Mouse (Mus musculus) hindbrain, embryonic 16.5 days (tissue): ENCODE data around the gene Gm42674. TPM values are rescaled to one million over a fixed set of nuclear protein-coding genes. Genes with fewer than 3 reads are reported as not detected.

Experiments
- ATAC-seq: fragments of 200-750 bp; cut with Nextera tagmentation; 2 replicates; pipeline ENCODE4 v1.8.0; 2017; ENCODE audit warnings: moderate TSS enrichment, moderate library complexity
- H3K27ac ChIP-seq: fragments of 300-500 bp; sonication (generic); 2 replicates; pipeline ENCODE4 v1.5.1; 2014; ENCODE audit warnings: low read depth, mild to moderate bottlenecking, control low read depth, low read length, moderate library complexity
- H3K27me3 ChIP-seq: fragments of 300-500 bp; sonication (generic); replicated peaks from 2 replicates; pipeline ENCODE4 v1.6.1; 2014; ENCODE audit warnings: low read length; ENCODE audit not compliant: control insufficient read depth, insufficient read depth
- H3K36me3 ChIP-seq: fragments of 300-500 bp; sonication (generic); 2 replicates; pipeline ENCODE4 v1.6.1; 2014; ENCODE audit warnings: mild to moderate bottlenecking, low read length, moderate library complexity, mixed read lengths; ENCODE audit not compliant: control insufficient read depth, insufficient read depth
- H3K4me1 ChIP-seq: fragments of 300-500 bp; sonication (generic); 2 replicates; pipeline ENCODE4 v1.6.1; 2014; ENCODE audit warnings: low read depth, low read length; ENCODE audit not compliant: control insufficient read depth, insufficient read depth
- H3K4me2 ChIP-seq: fragments of 300-500 bp; sonication (generic); 2 replicates; pipeline ENCODE4 v1.6.1; 2014; ENCODE audit warnings: mild to moderate bottlenecking, low read length, control low read depth, moderate library complexity
- H3K4me3 ChIP-seq: fragments of 300-500 bp; sonication (generic); 2 replicates; pipeline ENCODE4 v1.5.1; 2014; ENCODE audit warnings: mild to moderate bottlenecking, low read length, control low read depth, moderate library complexity
- H3K9ac ChIP-seq: fragments of 300-500 bp; sonication (generic); 2 replicates; pipeline ENCODE4 v1.6.1; 2014; ENCODE audit warnings: low read depth, mild to moderate bottlenecking, control low read depth, low read length, moderate library complexity
- H3K9me3 ChIP-seq: fragments of 300-500 bp; sonication (generic); 2 replicates; pipeline ENCODE4 v1.6.1; 2014; ENCODE audit warnings: mild to moderate bottlenecking, low read length, moderate library complexity; ENCODE audit not compliant: control insufficient read depth
- WGBS: fragments of 180-500 bp; shearing (Covaris S2); extraction: QIAGEN DNeasy Blood & Tissue Kit; methylation state at CpG from one replicate; pipeline ENCODE4 v1.1.7; 2014; 5-methylcytosine and 5-hydroxymethylcytosine counted together
- polyA plus RNA-seq: library from polyadenylated mRNA; unstranded; fragments of >200 nt; fragmentation: Nextera tagmentation; extraction: Ambion mirVana; gene quantifications from 2 replicates; pipeline ENCODE4 v1.2.1, GENCODE M21; 2015

Gm42674 gene
- polyA plus RNA-seq, 1 experiment from 2014 or later = 0.51 TPM

DNA sequence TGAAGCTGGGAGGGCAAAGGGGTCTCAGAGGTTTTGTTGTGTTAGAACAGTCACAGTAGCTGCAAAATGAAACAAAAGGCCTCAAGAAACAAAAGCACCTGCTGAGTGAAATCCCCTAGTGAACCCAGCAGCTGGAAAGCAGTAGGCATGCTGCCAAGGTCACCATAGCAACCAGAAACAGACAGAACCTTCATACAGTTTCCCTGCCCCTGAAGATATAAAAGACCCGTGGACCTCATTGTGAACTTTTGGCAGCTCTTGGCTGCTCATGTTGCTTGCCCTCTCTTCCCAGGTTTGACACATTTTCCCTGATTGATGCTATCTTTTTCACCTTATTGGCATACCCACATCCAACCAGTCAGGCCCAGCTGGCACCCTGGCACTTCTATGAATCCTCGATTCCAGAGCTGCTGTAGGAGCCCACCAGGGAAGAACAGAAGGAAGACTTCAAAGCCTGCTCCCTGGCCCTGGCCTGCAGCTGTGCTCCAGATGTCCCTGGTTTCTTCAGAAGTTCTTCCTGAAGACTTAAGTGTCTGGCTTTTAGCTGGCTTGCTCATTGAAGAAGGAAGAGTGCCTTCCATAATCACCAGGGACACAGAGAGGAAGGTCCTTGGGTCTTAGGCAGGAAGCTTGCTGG is 21.8 kb downstream of the Gm42674 start:
- Histone ChIP-seq H3K9me3 (no peaks in the 10 kb centered on the region), H3K9ac (no peak overlapping the region), H3K4me1 (peaks cover 11% of the 10 kb centered on the region), H3K36me3 (no peaks in the 10 kb centered on the region), H3K27me3 (no peaks in the 10 kb centered on the region), H3K4me3 (no peak overlapping the region), H3K27ac (no peak overlapping the region), H3K4me2 (no peak overlapping the region)
- WGBS = 5% methylated on average over 2 of the region's 2 CpGs
- ATAC-seq = peak; percentile 71

DNA sequence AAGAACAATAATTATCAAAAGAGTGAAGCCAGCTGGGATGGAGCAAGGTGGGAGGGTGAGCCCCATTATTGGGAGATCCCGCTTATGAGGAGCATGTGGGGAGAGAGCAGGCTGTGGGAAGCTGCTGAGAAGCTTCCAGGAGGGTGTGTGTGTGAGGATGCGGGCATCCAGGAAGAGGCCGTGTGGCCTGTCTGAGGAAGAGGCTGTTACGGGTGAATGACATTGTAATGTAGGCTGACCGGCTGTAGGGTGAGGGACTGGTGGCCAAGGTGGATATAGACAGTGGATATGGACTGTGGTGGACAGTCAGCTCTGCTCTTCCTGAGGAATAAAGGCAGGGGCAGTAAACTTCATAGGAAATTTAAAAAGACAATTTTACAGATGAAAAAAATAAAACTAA is 23.8 kb downstream of the Gm42674 start:
- Histone ChIP-seq H3K4me3 (no peak overlapping the region), H3K27ac (no peak overlapping the region), H3K4me2 (no peak overlapping the region), H3K36me3 (no peaks in the 10 kb centered on the region), H3K9me3 (no peaks in the 10 kb centered on the region), H3K4me1 (peaks cover 11% of the 10 kb centered on the region), H3K27me3 (no peaks in the 10 kb centered on the region), H3K9ac (no peak overlapping the region)
- no peak for ATAC-seq
- 73% methylated on average over 5 of the region's 5 CpGs for WGBS

DNA sequence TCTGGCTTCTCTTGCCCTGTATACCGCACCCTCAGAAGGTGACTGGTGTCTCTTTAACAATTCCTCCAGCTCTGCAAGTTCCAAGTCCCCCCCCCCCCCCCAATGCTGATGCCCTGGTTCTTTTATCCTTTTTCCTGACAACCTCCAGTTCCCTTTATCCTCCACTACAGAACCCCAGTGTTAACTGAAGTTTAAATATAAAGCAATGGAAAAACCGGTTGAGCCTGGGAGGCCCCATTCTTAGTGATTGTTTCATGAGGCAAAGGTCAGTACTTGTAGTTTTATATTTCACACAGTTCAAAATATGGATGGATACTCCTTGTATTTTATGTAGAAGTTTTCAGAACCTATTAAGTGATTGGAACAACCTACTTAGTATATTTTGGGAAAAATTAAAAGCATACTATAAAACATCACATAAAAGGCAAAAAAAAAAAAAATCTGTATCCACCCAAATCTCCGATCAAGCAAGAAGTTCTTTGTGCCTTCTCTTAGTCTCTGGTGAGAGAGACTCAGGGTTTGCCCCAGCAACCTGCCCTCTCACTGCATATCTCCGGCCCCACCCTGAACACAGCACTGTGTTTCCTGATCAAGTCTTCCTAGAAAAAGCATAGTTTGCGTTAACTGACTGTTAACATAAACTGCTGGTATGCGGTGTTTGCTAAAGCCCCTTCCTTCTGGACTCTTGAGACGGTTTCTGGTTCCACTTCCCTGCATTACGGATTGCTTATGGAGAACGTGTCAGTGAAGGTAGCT is 24.7 kb downstream of the Gm42674 start:
- Histone ChIP-seq H3K36me3 (no peaks in the 10 kb centered on the region), H3K9ac (no peak overlapping the region), H3K4me1 (peaks cover 11% of the 10 kb centered on the region), H3K9me3 (no peaks in the 10 kb centered on the region), H3K27me3 (no peaks in the 10 kb centered on the region), H3K27ac (no peak overlapping the region), H3K4me2 (no peak overlapping the region), H3K4me3 (no peak overlapping the region)
- no peak for ATAC-seq
- 81% methylated on average over 9 of the region's 9 CpGs for WGBS

DNA sequence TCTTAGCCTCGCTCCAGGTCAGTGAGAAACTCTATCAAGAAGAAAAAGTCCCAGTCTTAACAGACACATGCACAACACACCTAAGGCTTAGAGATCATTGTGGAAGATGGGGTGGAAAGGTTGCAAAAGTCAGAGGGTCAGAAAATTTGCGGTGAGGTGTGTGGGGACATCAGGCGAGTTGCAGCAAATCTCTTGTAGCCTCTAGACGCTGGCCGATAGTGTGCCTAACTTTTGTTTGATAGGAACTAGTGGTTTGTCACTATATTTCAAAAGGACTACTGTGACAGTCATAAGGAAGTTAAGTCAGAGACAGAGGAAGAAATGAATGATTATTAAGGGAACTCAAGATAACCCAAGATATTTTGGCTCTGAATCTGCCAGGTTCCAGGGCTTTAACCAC is 25.7 kb downstream of the Gm42674 start:
- Histone ChIP-seq H3K36me3 (no peaks in the 10 kb centered on the region), H3K27ac (no peak overlapping the region), H3K4me3 (no peak overlapping the region), H3K9ac (no peak overlapping the region), H3K9me3 (no peaks in the 10 kb centered on the region), H3K4me2 (no peak overlapping the region), H3K4me1 (peaks cover 11% of the 10 kb centered on the region), H3K27me3 (no peaks in the 10 kb centered on the region)
- ATAC-seq = no peak
- 98% methylated on average over 5 of the region's 5 CpGs for WGBS

DNA sequence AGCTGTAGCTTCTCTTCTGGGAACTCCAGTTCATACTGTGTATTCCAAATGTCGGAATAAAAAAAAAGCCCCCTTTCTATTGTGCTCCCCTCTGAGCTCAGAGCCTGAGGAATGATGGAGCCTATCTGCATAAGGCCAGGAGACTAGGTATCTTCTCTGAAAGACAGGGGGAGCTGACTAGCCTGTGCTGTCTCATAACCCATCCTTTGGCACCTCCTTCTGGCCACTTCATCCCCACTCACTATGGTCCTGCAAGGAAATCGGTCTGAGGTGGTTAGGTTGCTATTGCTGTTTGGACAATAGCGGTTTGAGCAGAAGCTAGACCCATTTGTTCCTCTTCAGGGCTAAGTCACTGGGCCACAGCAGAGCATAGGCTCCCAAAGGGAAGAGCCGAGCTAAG is 26.1 kb downstream of the Gm42674 start:
- H3K4me1 ChIP-seq = peaks cover 11% of the 10 kb centered on the region
- 0 out of 2 replicates have a peak, but pooled peaks have one; percentile 48 for ATAC-seq
- 69% methylated on average over 4 of the region's 4 CpGs for WGBS

DNA sequence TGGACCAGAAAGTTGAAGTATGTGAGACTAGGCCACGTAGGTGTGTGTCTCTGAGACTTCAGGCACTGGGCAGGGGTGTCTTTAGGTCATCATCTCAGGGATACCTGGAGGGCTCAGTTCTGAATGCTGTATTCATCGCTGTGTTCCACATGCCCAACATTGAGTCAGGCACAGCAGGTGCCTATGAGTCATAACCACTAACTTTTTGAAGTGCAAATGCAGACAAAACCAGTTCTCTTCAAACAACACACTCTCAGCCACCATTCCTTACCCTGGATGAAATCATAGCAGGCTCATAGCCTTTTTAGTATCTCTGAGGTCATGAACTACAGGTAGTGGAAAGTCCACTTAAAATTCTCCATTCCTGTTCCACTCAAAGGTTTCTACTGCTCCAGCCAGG is 27.6 kb downstream of the Gm42674 start:
- no peak for ATAC-seq
- no peak overlapping the region for H3K4me2 ChIP-seq

More for the DNA sequence above, 26.1 kb downstream of the Gm42674 start:
- no peak overlapping the region for H3K4me3 ChIP-seq
- no peaks in the 10 kb centered on the region for H3K27me3 ChIP-seq
- no peak overlapping the region for H3K9ac ChIP-seq
- no peak overlapping the region for H3K27ac ChIP-seq
- H3K9me3 ChIP-seq = no peaks in the 10 kb centered on the region
- no peaks in the 10 kb centered on the region for H3K36me3 ChIP-seq
- no peak overlapping the region for H3K4me2 ChIP-seq

DNA sequence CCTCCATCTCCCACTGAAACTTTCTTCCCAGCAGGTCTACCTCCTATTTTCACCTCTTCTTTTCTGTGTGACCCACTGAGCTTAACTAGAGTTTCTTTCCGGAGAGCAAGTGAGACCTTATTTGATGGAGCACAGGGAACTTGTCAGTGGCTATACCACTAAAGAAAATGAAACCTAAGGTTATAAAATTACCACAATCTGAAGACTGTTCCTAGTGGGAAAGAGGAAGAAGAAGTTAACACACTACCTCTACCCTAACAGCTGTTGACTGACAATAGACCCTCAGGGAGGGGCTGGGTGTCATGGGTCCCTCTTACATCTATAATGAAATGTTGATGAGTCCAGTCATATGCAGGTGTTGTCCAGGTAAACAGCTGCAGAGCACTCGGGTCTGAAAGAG is 30.3 kb downstream of the Gm42674 start:
- no peak overlapping the region for H3K9ac ChIP-seq
- no peaks in the 10 kb centered on the region for H3K27me3 ChIP-seq
- no peaks in the 10 kb centered on the region for H3K9me3 ChIP-seq
- no peaks in the 10 kb centered on the region for H3K4me1 ChIP-seq
- no peak overlapping the region for H3K4me2 ChIP-seq
- H3K27ac ChIP-seq = no peak overlapping the region
- ATAC-seq = no peak
- 89% methylated on average over 2 of the region's 2 CpGs for WGBS
- no peak overlapping the region for H3K4me3 ChIP-seq
- no peaks in the 10 kb centered on the region for H3K36me3 ChIP-seq

More for the DNA sequence above, 27.6 kb downstream of the Gm42674 start:
- H3K36me3 ChIP-seq = no peaks in the 10 kb centered on the region
- H3K4me3 ChIP-seq = no peak overlapping the region
- no peaks in the 10 kb centered on the region for H3K27me3 ChIP-seq
- H3K4me1 ChIP-seq = no peaks in the 10 kb centered on the region
- no peak overlapping the region for H3K27ac ChIP-seq
- H3K9ac ChIP-seq = no peak overlapping the region
- H3K9me3 ChIP-seq = no peaks in the 10 kb centered on the region
- WGBS = 88% methylated on average over 2 of the region's 2 CpGs

DNA sequence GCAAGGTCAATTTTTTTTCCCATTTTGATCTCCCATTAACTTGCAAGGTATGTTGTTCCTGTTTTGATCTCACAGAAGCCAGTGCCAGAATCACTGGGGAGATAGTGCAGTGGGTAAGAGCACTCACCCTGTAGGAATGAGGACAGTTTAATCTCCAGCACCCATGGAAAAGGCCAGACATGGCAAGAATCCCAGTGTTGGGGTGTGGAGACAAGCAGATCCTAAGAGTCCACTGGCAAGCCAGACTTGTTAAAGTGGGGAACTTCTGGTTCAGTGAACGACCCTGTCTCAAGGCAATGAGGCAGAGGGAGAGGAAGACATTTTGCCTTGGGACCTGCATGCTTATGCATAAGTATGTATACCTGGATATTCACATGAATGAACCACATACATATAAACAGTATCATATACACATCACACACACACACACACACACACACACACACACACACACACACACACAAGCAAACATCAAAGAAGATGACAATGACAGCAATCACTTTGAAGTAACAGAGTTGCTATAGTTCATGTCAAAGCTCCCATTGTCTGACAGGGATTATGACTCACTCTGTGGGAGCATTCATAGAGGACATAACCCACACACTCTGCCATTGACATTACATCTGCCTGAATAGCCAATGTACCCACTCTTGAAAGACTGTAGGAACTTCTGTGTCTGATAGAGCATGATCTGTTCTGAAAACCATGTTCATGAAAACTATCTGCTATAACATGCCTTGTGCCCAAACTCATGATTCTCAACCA is 37.0 kb downstream of the Gm42674 start:
- H3K27ac ChIP-seq = no peak overlapping the region
- no peak overlapping the region for H3K4me3 ChIP-seq
- WGBS = 79% methylated on average over 1 of the region's 1 CpGs
- H3K4me2 ChIP-seq = no peak overlapping the region
- H3K27me3 ChIP-seq = no peaks in the 10 kb centered on the region
- no peaks in the 10 kb centered on the region for H3K4me1 ChIP-seq
- no peaks in the 10 kb centered on the region for H3K9me3 ChIP-seq
- no peaks in the 10 kb centered on the region for H3K36me3 ChIP-seq
- no peak for ATAC-seq
- no peak overlapping the region for H3K9ac ChIP-seq

DNA sequence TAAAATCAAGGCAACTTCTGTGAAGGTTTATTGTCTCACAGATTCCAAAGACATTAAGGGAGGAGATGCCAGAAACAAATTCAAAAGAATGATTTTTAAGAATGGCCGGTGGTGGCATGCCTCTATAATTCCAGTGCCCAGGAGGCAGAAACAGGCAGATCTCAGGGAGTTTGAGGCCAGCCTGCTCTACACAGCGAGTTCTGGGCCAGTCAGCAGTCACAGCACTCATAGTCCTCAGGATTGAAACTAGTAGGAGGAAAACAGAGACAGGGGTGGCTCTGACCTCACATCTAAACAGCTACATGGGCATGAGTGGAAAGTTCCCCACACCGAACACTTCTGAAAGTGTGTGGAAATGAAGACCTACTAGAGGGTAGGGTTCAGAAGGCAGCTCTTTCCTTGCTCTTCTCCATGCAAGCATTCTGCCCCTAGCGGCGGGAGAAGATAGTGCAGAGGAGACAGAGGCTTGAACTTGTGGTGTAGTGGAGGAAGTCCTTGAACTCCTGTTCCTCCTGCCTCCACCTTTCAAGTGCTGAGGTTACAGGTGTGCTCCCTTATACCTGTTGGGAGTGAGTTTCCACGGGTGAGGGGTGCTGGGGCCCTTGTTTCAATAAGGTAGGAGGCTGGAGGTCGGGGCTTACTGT is 37.9 kb downstream of the Gm42674 start:
- 55% methylated on average over 7 of the region's 7 CpGs for WGBS
- Histone ChIP-seq H3K9ac (no peak overlapping the region), H3K9me3 (no peaks in the 10 kb centered on the region), H3K4me3 (no peak overlapping the region), H3K27me3 (no peaks in the 10 kb centered on the region), H3K4me2 (no peak overlapping the region), H3K4me1 (no peaks in the 10 kb centered on the region), H3K36me3 (no peaks in the 10 kb centered on the region), H3K27ac (no peak overlapping the region)
- no peak for ATAC-seq
